Mouse (Mus musculus) G1E (cell line): ENCODE data around the gene Ccdc3.

Source experiments
- CTCF ChIP-seq: IDR thresholded peaks from 2 replicates; pipeline ENCODE4 v1.5.1; 2012; ENCODE audit warnings: low read depth, low read length, inconsistent platforms, mixed read lengths
- GATA1 ChIP-seq: IDR thresholded peaks from 2 replicates; pipeline ENCODE4 v1.6.1; 2012; ENCODE audit warnings: borderline replicate concordance, low read length, inconsistent platforms, mixed read lengths
- GATA2 ChIP-seq: IDR thresholded peaks from 2 replicates; pipeline ENCODE4 v1.6.1; 2012; ENCODE audit warnings: low read depth, low read length, inconsistent platforms, borderline replicate concordance
- POLR2AphosphoS5 ChIP-seq: IDR thresholded peaks from 2 replicates; pipeline ENCODE4 v1.6.1; 2012; ENCODE audit warnings: low read depth, low read length, inconsistent platforms; ENCODE audit not compliant: insufficient replicate concordance
- TAL1 ChIP-seq: conservative IDR thresholded peaks from 2 replicates; pipeline ENCODE4 v1.6.1; 2012; ENCODE audit warnings: low read depth, low read length, inconsistent platforms, mixed read lengths

DNA sequence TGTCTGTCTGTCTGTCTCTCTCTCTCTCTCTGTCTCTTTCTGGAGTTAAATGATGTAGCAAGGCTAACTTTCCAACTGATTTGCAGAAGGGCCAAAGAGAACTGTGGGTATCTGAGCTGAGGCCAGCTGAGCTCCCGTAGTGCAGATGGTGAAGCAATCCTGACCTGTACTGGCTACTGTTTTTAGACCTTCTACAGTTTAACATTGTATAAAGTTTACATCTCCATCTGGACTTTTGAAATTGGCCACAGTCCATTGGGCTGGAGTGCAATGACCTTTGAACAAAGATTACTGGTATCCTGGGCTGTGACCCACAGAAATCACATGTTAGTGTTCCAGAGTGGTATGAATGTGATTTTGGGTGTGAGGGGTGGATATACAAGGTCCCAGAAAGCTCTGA lies 81.6 kb downstream of the Ccdc3 start:
- TF ChIP-seq CTCF, result no peak
- TF ChIP-seq TAL1, result no peak
- no peak for TF ChIP-seq POLR2AphosphoS5
- TF ChIP-seq GATA1, result no peak
- TF ChIP-seq GATA2, result no peak
